Mouse (Mus musculus): ENCODE data around the gene Gm2000. TPM values are rescaled to one million over a fixed set of nuclear protein-coding genes. Genes with fewer than 3 reads are reported as not detected.

The Gm2000 gene
- polyA plus RNA-seq (2015; fragmentation: Nextera tagmentation; extraction: Ambion mirVana): 587 and 655 TPM in 2 replicates

DNA sequence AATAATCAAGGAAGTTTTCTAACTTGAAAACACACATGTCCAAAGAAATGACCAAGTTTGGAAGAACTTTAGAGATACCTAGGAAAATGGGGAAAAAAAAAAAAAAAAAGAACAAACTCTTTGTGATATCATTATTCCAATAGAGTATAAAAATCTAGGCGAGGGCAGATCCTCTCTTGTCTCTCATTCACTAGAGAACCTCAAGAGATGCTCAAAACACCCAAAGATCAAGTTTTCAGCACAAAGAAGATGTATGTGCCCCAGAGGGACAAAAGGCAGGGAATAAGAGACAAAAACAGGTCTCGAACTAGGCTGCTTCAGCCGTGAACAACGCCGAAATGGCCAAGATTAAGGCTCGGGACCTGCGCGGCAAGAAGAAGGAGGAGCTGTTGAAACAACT lies at the start of gene Gm2000:
TSS of gene Gm2000 (plus strand) at position 301 of the 400 bp plus-strand sequence.

Other genes with a start within 250 kb of the Gm2000 start
- 0.11 and 0.21 TPM in 2 replicates for gene Fam163a, start 161.0 kb upstream of the Gm2000 start, polyA plus RNA-seq (2015; fragmentation: Nextera tagmentation; extraction: Ambion mirVana)
- 0.11 TPM in 1 of 2 replicates, not detected in the other for gene Tdrd5, start 62.4 kb upstream of the Gm2000 start, polyA plus RNA-seq (2015; fragmentation: Nextera tagmentation; extraction: Ambion mirVana)
- gene Nphs2, start 55.3 kb upstream of the Gm2000 start, polyA plus RNA-seq (2015; fragmentation: Nextera tagmentation; extraction: Ambion mirVana): 0.71 TPM in 1 of 2 replicates, not detected in the other
- gene Axdnd1, start 55.1 kb downstream of the Gm2000 start, polyA plus RNA-seq (2015; fragmentation: Nextera tagmentation; extraction: Ambion mirVana): 0.08 and 0.24 TPM in 2 replicates
- gene Soat1, start 108.3 kb downstream of the Gm2000 start, polyA plus RNA-seq (2015; fragmentation: Nextera tagmentation; extraction: Ambion mirVana): 14.6 and 17.7 TPM in 2 replicates
- 0.19 and 0.26 TPM in 2 replicates for gene Gm10031, start 158.0 kb downstream of the Gm2000 start, polyA plus RNA-seq (2015; fragmentation: Nextera tagmentation; extraction: Ambion mirVana)
- gene Abl2, start 192.7 kb downstream of the Gm2000 start, polyA plus RNA-seq (2015; fragmentation: Nextera tagmentation; extraction: Ambion mirVana): 2.1 and 2.2 TPM in 2 replicates

Data from urinary bladder, postnatal 0 days (tissue).